Mouse (Mus musculus): Measurements from ENCODE around the gene Dyrk1a. TPM values are rescaled to one million over a fixed set of nuclear protein-coding genes. Genes with fewer than 3 reads are reported as not detected.

The Dyrk1a gene
- polyA plus RNA-seq (2012): 14.1 and 18.2 TPM in 2 replicates

GRCm38 (mm10) chr16:94569229-94570176 is at the start of gene Dyrk1a:
Dyrk1a (plus strand) TSS chr16:94570010.

GRCm38 (mm10) chr16:94526344-94527151 is 43.3 kb upstream of the Dyrk1a start, which contains the start of gene Vps26c:
Vps26c (minus strand) TSS chr16:94526830.

Other genes with a start within 250 kb of the Dyrk1a start
- gene Ripply3, start 241.6 kb upstream of the Dyrk1a start, polyA plus RNA-seq (2012): 0.12 and 0.16 TPM in 2 replicates
- gene Ttc3, start 199.4 kb upstream of the Dyrk1a start, polyA plus RNA-seq (2012): 7.0 and 8.8 TPM in 2 replicates
- gene Pigp, start 198.2 kb upstream of the Dyrk1a start, polyA plus RNA-seq (2012): 15.5 and 16.1 TPM in 2 replicates
- gene Vps26c, start 43.2 kb upstream of the Dyrk1a start, polyA plus RNA-seq (2012): 2.2 and 3.2 TPM in 2 replicates

Data from megakaryocyte-erythroid progenitor cell, adult 5 weeks (primary cell).